Mouse (Mus musculus) spleen, adult 2 months (tissue): ENCODE data around the gene Defb21.

Experiments
- CTCF ChIP-seq: fragments of 200-500 bp; IDR thresholded peaks from 2 replicates; pipeline ENCODE4 v1.5.1; 2011; ENCODE audit warnings: mild to moderate bottlenecking, inconsistent platforms; ENCODE audit not compliant: insufficient read depth, insufficient read length, insufficient replicate concordance; ENCODE audit errors: extremely low read depth
- POLR2A ChIP-seq: fragments of 200-500 bp; IDR thresholded peaks from 2 replicates; pipeline ENCODE4 v1.6.1; 2011; ENCODE audit warnings: low read depth, low read length, inconsistent platforms

DNA sequence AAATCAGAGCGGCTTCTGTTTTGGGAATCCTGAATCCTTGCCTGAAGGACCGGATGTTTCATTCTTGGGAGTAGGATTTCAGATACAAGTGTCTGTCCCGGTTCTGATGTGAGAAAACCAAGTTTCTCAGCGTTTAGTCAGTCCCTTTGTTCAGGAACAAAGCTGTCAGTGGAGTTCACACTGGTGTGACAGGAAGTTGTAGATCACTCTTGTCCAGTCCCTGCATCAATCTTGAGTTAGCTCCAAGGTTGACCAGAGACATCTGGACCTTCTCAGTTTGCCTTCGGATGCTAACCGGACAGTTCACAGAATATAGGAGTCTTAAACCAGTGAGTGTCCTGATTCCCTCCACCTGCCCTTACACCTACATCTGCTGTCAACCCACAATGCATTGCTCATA lies 35.2 kb downstream of the Defb21 start:
- TF ChIP-seq POLR2A (no peak), CTCF (no peak)
